Mouse (Mus musculus) right cerebral cortex, postnatal 36 days (tissue): ENCODE data around the gene Snx5.

ENCODE experiments used
- DNase-seq, 2 experiments: peaks; one replicate each; pipeline ENCODE4 v3.0.0; 2022; ENCODE audit warnings: low spot score in 2 of 2, mixed read lengths in 1 of 2

The Snx5 gene

GRCm38 (mm10) chr2:144228521-144229346 is 42.0 kb downstream of the Snx5 start:
- DNase-seq, result no peak

GRCm38 (mm10) chr2:144226906-144227586 is 43.7 kb downstream of the Snx5 start:
- DNase-seq, result no peak

DNA sequence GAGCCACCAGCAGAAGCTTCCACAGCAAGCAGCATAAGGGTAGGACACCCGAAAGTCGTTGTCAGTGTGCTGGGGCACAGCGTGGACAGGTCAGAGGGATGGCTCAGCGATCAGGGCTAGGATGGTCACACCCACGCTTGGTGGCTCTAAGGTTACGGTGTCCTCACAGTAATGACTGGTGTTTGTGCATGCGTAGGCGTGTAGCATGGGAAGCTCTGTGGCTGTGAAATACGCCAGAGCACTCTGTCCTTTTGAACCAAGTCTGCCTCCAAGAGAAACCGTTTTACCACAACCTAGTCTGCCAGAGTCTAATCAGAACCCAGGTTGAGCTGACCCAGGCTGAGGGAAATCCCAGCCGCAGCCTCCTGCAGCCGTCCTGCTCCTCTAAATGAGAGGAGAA is 46.4 kb downstream of the Snx5 start:
- DNase-seq, result no peak

DNA sequence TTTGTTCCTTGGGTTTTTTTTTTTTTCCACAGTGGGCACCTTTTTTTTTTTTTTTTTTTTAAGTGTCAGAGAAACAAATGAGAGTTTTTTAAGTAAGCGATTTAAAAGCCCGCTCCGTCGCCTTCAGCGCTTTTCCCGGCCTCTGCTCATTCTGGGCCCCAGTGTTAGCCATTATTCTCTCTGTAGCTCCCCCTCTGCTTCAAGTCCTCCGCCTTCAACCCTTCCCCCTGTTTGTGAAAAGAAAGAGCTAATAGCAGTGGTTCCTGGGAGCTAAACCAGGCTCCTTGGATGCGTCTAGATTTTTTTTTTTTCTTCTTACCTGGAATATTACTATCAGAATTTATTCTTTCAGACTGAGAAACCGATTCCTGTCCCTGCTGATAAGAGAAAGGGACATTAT is 55.1 kb downstream of the Snx5 start:
- no peak for DNase-seq

DNA sequence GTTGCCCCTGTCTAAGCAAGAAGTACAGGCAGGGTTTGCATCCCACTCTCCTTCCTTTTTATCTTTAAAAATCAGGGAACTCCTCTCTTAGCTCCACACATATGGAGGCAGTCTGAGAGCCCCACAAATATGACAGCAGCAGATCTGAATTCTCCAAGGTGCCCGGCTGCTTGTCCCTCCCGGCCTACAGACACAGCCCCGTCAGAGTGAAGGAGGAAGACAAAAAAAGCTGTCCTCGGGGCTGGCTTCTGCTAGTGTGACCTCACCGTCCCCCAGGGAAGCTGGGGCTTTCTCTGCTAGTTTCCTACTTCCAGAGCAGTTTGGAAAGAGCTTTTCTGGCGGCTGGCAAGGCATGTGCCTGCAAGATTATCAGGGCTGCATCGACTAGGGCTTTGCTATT is 55.5 kb downstream of the Snx5 start:
- DNase-seq, result no peak

- DNase-seq, result no peak
These were observed 56.1 kb downstream of the Snx5 start for GRCm38 (mm10) chr2:144214508-144215185.

- DNase-seq, result no peak
These were observed 56.9 kb downstream of the Snx5 start for GRCm38 (mm10) chr2:144213803-144214202.

GRCm38 (mm10) chr2:144209425-144209824 is 61.3 kb downstream of the Snx5 start:
- no peak for DNase-seq

DNA sequence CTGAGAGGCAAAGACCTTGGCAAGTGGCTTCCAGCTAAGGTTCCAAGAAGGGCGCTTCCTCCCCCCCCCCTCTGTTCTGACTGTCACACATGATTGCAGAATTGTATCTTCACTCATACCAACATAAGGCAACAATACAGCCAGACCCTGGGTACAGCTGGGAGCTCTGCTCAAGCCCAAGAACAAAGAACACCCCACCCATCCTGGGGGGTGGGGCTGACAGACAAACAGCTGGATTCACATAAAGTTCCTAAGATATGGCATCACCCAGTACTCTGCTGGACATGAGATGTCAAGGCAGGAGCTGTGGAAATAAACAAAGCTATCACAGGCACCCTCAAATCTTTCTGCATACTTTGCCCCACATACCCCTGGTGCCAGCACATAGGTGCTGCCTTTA is 63.3 kb downstream of the Snx5 start:
- no peak for DNase-seq

- DNase-seq, result no peak
These were observed 67.7 kb downstream of the Snx5 start for GRCm38 (mm10) chr2:144203001-144203400.

DNA sequence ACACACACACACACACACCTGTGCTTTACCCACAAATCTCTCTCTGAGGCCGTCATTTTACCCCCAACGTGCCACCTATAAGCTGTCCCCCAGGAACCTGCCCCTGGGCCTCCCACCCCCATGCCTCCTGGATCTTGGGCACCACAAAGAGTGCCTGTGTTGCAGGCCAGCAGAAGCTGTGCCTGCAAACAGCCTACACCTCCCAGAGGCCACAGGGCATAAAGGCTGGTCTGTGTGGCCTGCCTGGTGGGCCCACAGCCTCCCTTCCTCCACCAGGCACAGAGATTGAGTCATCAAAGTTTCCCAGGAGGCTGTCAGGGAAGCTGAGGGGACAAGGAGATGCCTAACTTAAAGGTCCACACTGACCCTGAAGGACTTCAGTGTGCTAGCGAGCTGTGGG is 68.1 kb downstream of the Snx5 start:
- no peak for DNase-seq

GRCm38 (mm10) chr2:144202151-144202550 is 68.6 kb downstream of the Snx5 start:
- no peak for DNase-seq
